Mouse (Mus musculus): ENCODE results near the gene Fgf3. TPM values are rescaled to one million over a fixed set of nuclear protein-coding genes. Genes with fewer than 3 reads are reported as not detected.

The Fgf3 gene
- polyA plus RNA-seq, 1 experiment = 7.0 TPM

GRCm38 (mm10) chr7:144892322-144892721 lies 54.4 kb downstream of the Fgf3 start:
- no peaks in the 10 kb centered on the region for H3K36me3 ChIP-seq (replicated peaks; ENCODE audit: low read length)
- TF ChIP-seq FLI1 (IDR thresholded peaks at IDR 0.05; ENCODE audit: low read length) (no peak), GATA1 (IDR thresholded peaks at IDR 0.05; ENCODE audit: borderline replicate concordance, low read length) (no peak)
- H3K9me3 ChIP-seq = 0 out of 2 replicates have a peak, but pooled peaks cover 7% of the 10 kb centered on the region
- H3K4me1 ChIP-seq = peaks cover 29% of the 10 kb centered on the region
- peaks cover 66% of the 10 kb centered on the region for H3K27me3 ChIP-seq (replicated peaks)
- H3K4me3 ChIP-seq (replicated peaks) = no peak overlapping the region

Other genes with a start within 250 kb of the Fgf3 start
- not detected in 2 replicates for gene Ano1, start 86.1 kb upstream of the Fgf3 start, polyA plus RNA-seq (2012; ENCODE audit: insufficient read depth, low replicate concordance)
- gene Fgf4, start 9.3 kb downstream of the Fgf3 start, polyA plus RNA-seq (2012; ENCODE audit: insufficient read depth, low replicate concordance) = not detected in 2 replicates
- 1.3 TPM in 1 of 2 replicates, not detected in the other for gene Fgf15, start 58.4 kb downstream of the Fgf3 start, polyA plus RNA-seq (2012; ENCODE audit: insufficient read depth, low replicate concordance)
- 1.3 and 20.1 TPM in 2 replicates for gene LTO1, start 77.0 kb downstream of the Fgf3 start, polyA plus RNA-seq (2012; ENCODE audit: insufficient read depth, low replicate concordance)
- 12.9 and 17.6 TPM in 2 replicates for gene Ccnd1, start 101.8 kb downstream of the Fgf3 start, polyA plus RNA-seq (2012; ENCODE audit: insufficient read depth, low replicate concordance)

Measured in megakaryocyte, embryonic 14.5 days (primary cell).